In genomic region chr3:27454402-27455195, GRCm38 (mm10) we compare ENCODE assay signal across 21 mouse cellular contexts.
DNase-seq lines count a peak whose midpoint lies in the region; TF ChIP-seq lines count a peak whose summit lies in the region.
"Had no signal": no experiment of that assay in that cellular context is flagged by ENCODE, and none has a peak within 500 bp of the region (broad histone marks: within the 10 kb centered on the region; RNA-seq: fewer than 3 reads in every experiment).

No protein-coding gene starts in this region.

- H3K79me2 ChIP-seq in heart, adult 2 months (replicated peaks; ENCODE audit: control insufficient read depth, insufficient read depth, low read length) = no peaks in the 10 kb centered on the region

- intact Hi-C loops in heart, adult 2 months (cut with DNase I) = no loop called here

- H3K4me1 ChIP-seq in heart, adult 2 months (ENCODE audit: control insufficient read depth, insufficient read depth, low read length) = peaks cover 2% of the 10 kb centered on the region; the same call in 1 of the 2 replicates
- H3K4me1 ChIP-seq: forebrain, embryonic 10.5 days; heart, embryonic 13.5 days; liver, embryonic 13.5 days; midbrain, embryonic 12.5 days had no signal

- H3K4me3 ChIP-seq in heart, adult 2 months = no peak overlapping the region
- H3K4me3 ChIP-seq: forebrain, embryonic 10.5 days; heart, embryonic 13.5 days; liver, embryonic 13.5 days; midbrain, embryonic 12.5 days had no signal

- no peaks in the 10 kb centered on the region for H3K27me3 ChIP-seq in heart, adult 2 months (ENCODE audit: control insufficient read depth, insufficient read depth, low read length)
- H3K27me3 ChIP-seq: heart, embryonic 13.5 days; liver, embryonic 13.5 days; midbrain, embryonic 12.5 days; Patski had no signal

- peak; percentile 44 to 68 for DNase-seq in lung, adult 18-20 months
- no peak for DNase-seq in lung, postnatal 10 days
- peak; percentile 53 for DNase-seq in induced T-regulatory cell, adult 2 months (ENCODE audit: low read depth)
- DNase-seq in lung, postnatal 36 days = peak; percentile 64
- no peak for DNase-seq in Muller cell, postnatal 12 days (ENCODE audit: inconsistent ontology term)
- no peak for DNase-seq in urinary bladder, adult 18-20 months (ENCODE audit: low spot score in 2 of 2)
- no peak for DNase-seq in heart, adult 2 months
- DNase-seq: adrenal gland, adult 8-10 months; cerebellum, adult 9-11 months; forebrain, postnatal 0 days; gastrocnemius, postnatal 14 days; heart, adult 18-20 months; heart, postnatal 14 days; kidney, adult 18-20 months; liver, embryonic 13.5 days; right cerebral cortex, postnatal 25 days had no signal

- no peak overlapping the region for H3K27ac ChIP-seq in heart, adult 2 months
- H3K27ac ChIP-seq: forebrain, embryonic 10.5 days; heart, embryonic 13.5 days; hindbrain, postnatal 0 days; liver, embryonic 13.5 days; midbrain, embryonic 12.5 days had no signal

- no peak for TF ChIP-seq CTCF in heart, adult 2 months (IDR thresholded peaks at IDR 0.05)

- no peak overlapping the region for H3K9ac ChIP-seq in heart, adult 2 months (ENCODE audit: low read depth, low read length)
- H3K9ac ChIP-seq: forebrain, postnatal 0 days; heart, embryonic 13.5 days; liver, embryonic 13.5 days; midbrain, embryonic 12.5 days had no signal

- TF ChIP-seq EP300 in heart, adult 2 months (IDR thresholded peaks at IDR 0.05; ENCODE audit: insufficient read depth, low read depth, low read length) = no peak

- TF ChIP-seq POLR2A in heart, adult 2 months (IDR thresholded peaks at IDR 0.05; ENCODE audit: insufficient read depth, low read depth, low read length) = no peak

- WGBS in heart, adult 2 months = 74% methylated on average over 8 of the region's 8 CpGs

- no peaks in the 10 kb centered on the region for H3K36me3 ChIP-seq in heart, adult 2 months (ENCODE audit: control insufficient read depth, insufficient read depth, low read length)

Comparison
In these comparisons a context has a peak if more than half of its experiments do, and no peak if none do; other contexts are left out.
1. DNase-seq: peak in lung, adult 18-20 months (2 of 2), induced T-regulatory cell, adult 2 months (single experiment) and lung, postnatal 36 days (single experiment); none in lung, postnatal 10 days (single experiment), Muller cell, postnatal 12 days (single experiment), urinary bladder, adult 18-20 months (0 of 2) and heart, adult 2 months (0 of 2).